Mouse (Mus musculus): ENCODE results near the gene Scml4. TPM values are rescaled to one million over a fixed set of nuclear protein-coding genes. Genes with fewer than 3 reads are reported as not detected.

Gene Scml4
- polyA plus RNA-seq, 1 experiment from 2014 or later, result 1.6 TPM

- Histone ChIP-seq H3K9ac (ENCODE audit: low read depth, low read length) (no peak overlapping the region), H3K36me3 (ENCODE audit: control insufficient read depth, insufficient read depth, low read length) (no peaks in the 10 kb centered on the region), H3K27ac (replicated peaks; ENCODE audit: low read depth, low read length) (no peak overlapping the region), H3K4me1 (ENCODE audit: control insufficient read depth, insufficient read depth, low read length) (no peaks in the 10 kb centered on the region), H3K27me3 (replicated peaks; ENCODE audit: control insufficient read depth, insufficient read depth, low read length) (no peaks in the 10 kb centered on the region), H3K4me2 (ENCODE audit: low read depth, low read length) (no peak overlapping the region), H3K4me3 (ENCODE audit: low read depth, low read length) (no peak overlapping the region), H3K9me3 (ENCODE audit: control insufficient read depth, low read length) (no peaks in the 10 kb centered on the region)
- DNase-seq (ENCODE audit: low spot score) (no peak), ATAC-seq (ENCODE audit: low read depth) (peak; percentile 41; the same call in 1 of the 2 replicates)
- 58% methylated on average over 7 of the region's 7 CpGs for WGBS
Measured at GRCm38 (mm10) chr10:42980999-42981757, 121.0 kb downstream of the Scml4 start.

GRCm38 (mm10) chr10:42984886-42985285 lies 124.7 kb downstream of the Scml4 start:
- Histone ChIP-seq H3K4me1 (ENCODE audit: control insufficient read depth, insufficient read depth, low read length) (peaks cover 11% of the 10 kb centered on the region; the same call in 1 of the 2 replicates), H3K4me2 (ENCODE audit: low read depth, low read length) (no peak overlapping the region), H3K4me3 (ENCODE audit: low read depth, low read length) (no peak overlapping the region), H3K9ac (ENCODE audit: low read depth, low read length) (no peak overlapping the region), H3K27me3 (replicated peaks; ENCODE audit: control insufficient read depth, insufficient read depth, low read length) (no peaks in the 10 kb centered on the region), H3K36me3 (ENCODE audit: control insufficient read depth, insufficient read depth, low read length) (no peaks in the 10 kb centered on the region), H3K9me3 (ENCODE audit: control insufficient read depth, low read length) (no peaks in the 10 kb centered on the region), H3K27ac (replicated peaks; ENCODE audit: low read depth, low read length) (no peak overlapping the region)
- no peak for ATAC-seq (ENCODE audit: low read depth)
- WGBS, result 74% methylated on average over 4 of the region's 4 CpGs
- DNase-seq (ENCODE audit: low spot score), result no peak

GRCm38 (mm10) chr10:42987594-42988052 lies 127.5 kb downstream of the Scml4 start:
- H3K36me3 ChIP-seq (ENCODE audit: control insufficient read depth, insufficient read depth, low read length), result no peaks in the 10 kb centered on the region

GRCm38 (mm10) chr10:42988627-42989026 lies 128.5 kb downstream of the Scml4 start:
- WGBS, result 45% methylated on average over 15 of the region's 15 CpGs
- DNase-seq (ENCODE audit: low spot score), result peak; percentile 61
- Histone ChIP-seq H3K27me3 (replicated peaks; ENCODE audit: control insufficient read depth, insufficient read depth, low read length) (no peaks in the 10 kb centered on the region), H3K4me3 (ENCODE audit: low read depth, low read length) (no peak overlapping the region), H3K9ac (ENCODE audit: low read depth, low read length) (no peak overlapping the region), H3K36me3 (ENCODE audit: control insufficient read depth, insufficient read depth, low read length) (no peaks in the 10 kb centered on the region), H3K27ac (replicated peaks; ENCODE audit: low read depth, low read length) (no peak overlapping the region), H3K9me3 (ENCODE audit: control insufficient read depth, low read length) (no peaks in the 10 kb centered on the region), H3K4me2 (ENCODE audit: low read depth, low read length) (no peak overlapping the region), H3K4me1 (ENCODE audit: control insufficient read depth, insufficient read depth, low read length) (peaks cover 11% of the 10 kb centered on the region; the same call in 1 of the 2 replicates)
- ATAC-seq (ENCODE audit: low read depth), result 0 out of 2 replicates have a peak, but pooled peaks have one; percentile 58

More at GRCm38 (mm10) chr10:42987594-42988052, 127.5 kb downstream of the Scml4 start:
- WGBS, result 25% methylated on average over 6 of the region's 6 CpGs
- no peak overlapping the region for H3K27ac ChIP-seq (replicated peaks; ENCODE audit: low read depth, low read length)
- H3K4me2 ChIP-seq (ENCODE audit: low read depth, low read length), result no peak overlapping the region
- no peaks in the 10 kb centered on the region for H3K9me3 ChIP-seq (ENCODE audit: control insufficient read depth, low read length)
- no peak overlapping the region for H3K9ac ChIP-seq (ENCODE audit: low read depth, low read length)
- ATAC-seq (ENCODE audit: low read depth) (peak; percentile 60), DNase-seq (ENCODE audit: low spot score) (peak; percentile 79)
- H3K4me3 ChIP-seq (ENCODE audit: low read depth, low read length), result no peak overlapping the region
- no peaks in the 10 kb centered on the region for H3K27me3 ChIP-seq (replicated peaks; ENCODE audit: control insufficient read depth, insufficient read depth, low read length)
- peaks cover 11% of the 10 kb centered on the region; the same call in 1 of the 2 replicates for H3K4me1 ChIP-seq (ENCODE audit: control insufficient read depth, insufficient read depth, low read length)

- ATAC-seq (ENCODE audit: low read depth) (no peak), DNase-seq (ENCODE audit: low spot score) (peak; percentile 66)
- Histone ChIP-seq H3K9ac (ENCODE audit: low read depth, low read length) (no peak overlapping the region), H3K36me3 (ENCODE audit: control insufficient read depth, insufficient read depth, low read length) (no peaks in the 10 kb centered on the region), H3K4me2 (ENCODE audit: low read depth, low read length) (no peak overlapping the region), H3K27ac (replicated peaks; ENCODE audit: low read depth, low read length) (no peak overlapping the region), H3K27me3 (replicated peaks; ENCODE audit: control insufficient read depth, insufficient read depth, low read length) (no peaks in the 10 kb centered on the region), H3K4me3 (ENCODE audit: low read depth, low read length) (no peak overlapping the region), H3K9me3 (ENCODE audit: control insufficient read depth, low read length) (no peaks in the 10 kb centered on the region), H3K4me1 (ENCODE audit: control insufficient read depth, insufficient read depth, low read length) (peaks cover 19% of the 10 kb centered on the region)
- whole genome bisulfite sequencing, result 27% methylated on average over 6 of the region's 6 CpGs
Measured at GRCm38 (mm10) chr10:42989910-42990309, 129.7 kb downstream of the Scml4 start.

- 70% methylated on average over 9 of the region's 9 CpGs for WGBS
- Histone ChIP-seq H3K4me2 (ENCODE audit: low read depth, low read length) (no peak overlapping the region), H3K4me3 (ENCODE audit: low read depth, low read length) (no peak overlapping the region), H3K27ac (replicated peaks; ENCODE audit: low read depth, low read length) (no peak overlapping the region), H3K9me3 (ENCODE audit: control insufficient read depth, low read length) (no peaks in the 10 kb centered on the region), H3K4me1 (ENCODE audit: control insufficient read depth, insufficient read depth, low read length) (peaks cover 28% of the 10 kb centered on the region), H3K27me3 (replicated peaks; ENCODE audit: control insufficient read depth, insufficient read depth, low read length) (no peaks in the 10 kb centered on the region), H3K9ac (ENCODE audit: low read depth, low read length) (no peak overlapping the region), H3K36me3 (ENCODE audit: control insufficient read depth, insufficient read depth, low read length) (no peaks in the 10 kb centered on the region)
- no peak for ATAC-seq (ENCODE audit: low read depth)
- no peak for DNase-seq (ENCODE audit: low spot score)
Measured at GRCm38 (mm10) chr10:42991018-42991417, 130.8 kb downstream of the Scml4 start.

- H3K27ac ChIP-seq (replicated peaks; ENCODE audit: low read depth, low read length), result peak overlapping the region; percentile 69
- WGBS, result 18% methylated on average over 13 of the region's 13 CpGs
Measured at GRCm38 (mm10) chr10:42994331-42994782, 134.2 kb downstream of the Scml4 start.

GRCm38 (mm10) chr10:42995484-42995895 lies 135.3 kb downstream of the Scml4 start:
- no peak overlapping the region for H3K9ac ChIP-seq (ENCODE audit: low read depth, low read length)
- WGBS, result 12% methylated on average over 13 of the region's 13 CpGs
- ATAC-seq (ENCODE audit: low read depth) (peak; percentile 70), DNase-seq (ENCODE audit: low spot score) (peak; percentile 84)
- H3K27me3 ChIP-seq (replicated peaks; ENCODE audit: control insufficient read depth, insufficient read depth, low read length), result no peaks in the 10 kb centered on the region
- peaks cover 22% of the 10 kb centered on the region for H3K4me1 ChIP-seq (ENCODE audit: control insufficient read depth, insufficient read depth, low read length)
- H3K36me3 ChIP-seq (ENCODE audit: control insufficient read depth, insufficient read depth, low read length), result no peaks in the 10 kb centered on the region
- H3K9me3 ChIP-seq (ENCODE audit: control insufficient read depth, low read length), result no peaks in the 10 kb centered on the region
- H3K4me3 ChIP-seq (ENCODE audit: low read depth, low read length), result no peak overlapping the region
- H3K27ac ChIP-seq (replicated peaks; ENCODE audit: low read depth, low read length), result peak overlapping the region; percentile 65
- no peak overlapping the region for H3K4me2 ChIP-seq (ENCODE audit: low read depth, low read length)

More at GRCm38 (mm10) chr10:42994331-42994782, 134.2 kb downstream of the Scml4 start:
- Histone ChIP-seq H3K4me3 (ENCODE audit: low read depth, low read length) (no peak overlapping the region), H3K4me1 (ENCODE audit: control insufficient read depth, insufficient read depth, low read length) (peaks cover 22% of the 10 kb centered on the region), H3K27me3 (replicated peaks; ENCODE audit: control insufficient read depth, insufficient read depth, low read length) (no peaks in the 10 kb centered on the region), H3K36me3 (ENCODE audit: control insufficient read depth, insufficient read depth, low read length) (no peaks in the 10 kb centered on the region), H3K9ac (ENCODE audit: low read depth, low read length) (no peak overlapping the region), H3K4me2 (ENCODE audit: low read depth, low read length) (peak overlapping the region; percentile 41; the same call in 1 of the 2 replicates), H3K9me3 (ENCODE audit: control insufficient read depth, low read length) (no peaks in the 10 kb centered on the region)
- DNase-seq (ENCODE audit: low spot score) (peak; percentile 61), ATAC-seq (ENCODE audit: low read depth) (peak; percentile 27)

Data from embryonic facial prominence, embryonic 14.5 days (tissue).